Mouse (Mus musculus): Measurements from ENCODE around the gene Vrtn. TPM values are rescaled to one million over a fixed set of nuclear protein-coding genes. Genes with fewer than 3 reads are reported as not detected.

The Vrtn gene
- polyA plus RNA-seq, 1 experiment from 2014 or later, result not detected

GRCm38 (mm10) chr12:84689051-84689450, 48.2 kb downstream of the Vrtn start:
- ATAC-seq (replicated peaks; ENCODE audit: insufficient number of reproducible peaks, low FRiP score, low TSS enrichment, low read depth) (no peak), DNase-seq (ENCODE audit: low spot score) (no peak)
- H3K4me2 ChIP-seq (ENCODE audit: low read depth, low read length), result no peak overlapping the region
- no peak overlapping the region for H3K4me3 ChIP-seq (ENCODE audit: low read depth, low read length)
- no peaks in the 10 kb centered on the region for H3K36me3 ChIP-seq (replicated peaks; ENCODE audit: control insufficient read depth, insufficient read depth, low read depth, low read length)
- H3K9ac ChIP-seq (replicated peaks; ENCODE audit: low read length), result no peak overlapping the region
- 83% methylated on average over 11 of the region's 11 CpGs for WGBS
- H3K9me3 ChIP-seq (replicated peaks; ENCODE audit: control insufficient read depth, low read length), result no peaks in the 10 kb centered on the region
- no peaks in the 10 kb centered on the region for H3K4me1 ChIP-seq (ENCODE audit: control insufficient read depth, insufficient read depth, low read length)
- no peaks in the 10 kb centered on the region for H3K27me3 ChIP-seq (ENCODE audit: control insufficient read depth, insufficient read depth, low read length)
- no peak overlapping the region for H3K27ac ChIP-seq (replicated peaks; ENCODE audit: low read depth, low read length)

GRCm38 (mm10) chr12:84691347-84691746, 50.5 kb downstream of the Vrtn start:
- Histone ChIP-seq H3K4me2 (ENCODE audit: low read depth, low read length) (no peak overlapping the region), H3K4me3 (ENCODE audit: low read depth, low read length) (no peak overlapping the region), H3K36me3 (replicated peaks; ENCODE audit: control insufficient read depth, insufficient read depth, low read depth, low read length) (no peaks in the 10 kb centered on the region), H3K27ac (replicated peaks; ENCODE audit: low read depth, low read length) (no peak overlapping the region), H3K9me3 (replicated peaks; ENCODE audit: control insufficient read depth, low read length) (no peaks in the 10 kb centered on the region), H3K27me3 (ENCODE audit: control insufficient read depth, insufficient read depth, low read length) (no peaks in the 10 kb centered on the region), H3K4me1 (ENCODE audit: control insufficient read depth, insufficient read depth, low read length) (no peaks in the 10 kb centered on the region), H3K9ac (replicated peaks; ENCODE audit: low read length) (no peak overlapping the region)
- DNase-seq (ENCODE audit: low spot score) (no peak), ATAC-seq (replicated peaks; ENCODE audit: insufficient number of reproducible peaks, low FRiP score, low TSS enrichment, low read depth) (no peak)

- Histone ChIP-seq H3K27ac (replicated peaks; ENCODE audit: low read depth, low read length) (no peak overlapping the region), H3K4me1 (ENCODE audit: control insufficient read depth, insufficient read depth, low read length) (no peaks in the 10 kb centered on the region), H3K27me3 (ENCODE audit: control insufficient read depth, insufficient read depth, low read length) (no peaks in the 10 kb centered on the region), H3K36me3 (replicated peaks; ENCODE audit: control insufficient read depth, insufficient read depth, low read depth, low read length) (no peaks in the 10 kb centered on the region), H3K4me3 (ENCODE audit: low read depth, low read length) (no peak overlapping the region), H3K9ac (replicated peaks; ENCODE audit: low read length) (no peak overlapping the region), H3K9me3 (replicated peaks; ENCODE audit: control insufficient read depth, low read length) (no peaks in the 10 kb centered on the region), H3K4me2 (ENCODE audit: low read depth, low read length) (no peak overlapping the region)
- DNase-seq (ENCODE audit: low spot score) (no peak), ATAC-seq (replicated peaks; ENCODE audit: insufficient number of reproducible peaks, low FRiP score, low TSS enrichment, low read depth) (no peak)
- 89% methylated on average over 6 of the region's 6 CpGs for WGBS
Observed at GRCm38 (mm10) chr12:84692141-84692540, 51.3 kb downstream of the Vrtn start.

- ATAC-seq (replicated peaks; ENCODE audit: insufficient number of reproducible peaks, low FRiP score, low TSS enrichment, low read depth) (peak; percentile 73), DNase-seq (ENCODE audit: low spot score) (peak; percentile 78)
- peak within 1 kb of the TSS; percentile 96 for H3K4me2 ChIP-seq (ENCODE audit: low read depth, low read length)
- no peak within 1 kb of the TSS; the same call in 1 of the 2 replicates for H3K9ac ChIP-seq (replicated peaks; ENCODE audit: low read length)
- no peaks in the 10 kb centered on the region for H3K9me3 ChIP-seq (replicated peaks; ENCODE audit: control insufficient read depth, low read length)
- no peaks in the 10 kb centered on the region for H3K36me3 ChIP-seq (replicated peaks; ENCODE audit: control insufficient read depth, insufficient read depth, low read depth, low read length)
- H3K4me3 ChIP-seq (ENCODE audit: low read depth, low read length), result peak within 1 kb of the TSS; percentile 52
- no peak within 1 kb of the TSS for H3K27ac ChIP-seq (replicated peaks; ENCODE audit: low read depth, low read length)
- H3K27me3 ChIP-seq (ENCODE audit: control insufficient read depth, insufficient read depth, low read length), result peaks cover 5% of the 10 kb centered on the region
- no peaks in the 10 kb centered on the region for H3K4me1 ChIP-seq (ENCODE audit: control insufficient read depth, insufficient read depth, low read length)
- WGBS, result under 1% methylated on average over 56 of the region's 79 CpGs
Observed at GRCm38 (mm10) chr12:84698319-84699081, 57.7 kb downstream of the Vrtn start, which contains the start of gene Syndig1l. Syndig1l (minus strand) TSS chr12:84698831.

Other genes with a start within 250 kb of the Vrtn start
- 9.0 and 10.9 TPM in 2 replicates for gene Entpd5, start 232.0 kb upstream of the Vrtn start, polyA plus RNA-seq (2014; fragmentation: Nextera tagmentation; extraction: Ambion mirVana)
- 0.41 and 0.49 TPM in 2 replicates for gene Bbof1, start 231.9 kb upstream of the Vrtn start, polyA plus RNA-seq (2014; fragmentation: Nextera tagmentation; extraction: Ambion mirVana)
- gene Rnf113a2, start 223.8 kb upstream of the Vrtn start, polyA plus RNA-seq (2014; fragmentation: Nextera tagmentation; extraction: Ambion mirVana), result 29.4 and 30.0 TPM in 2 replicates
- gene Aldh6a1, start 190.0 kb upstream of the Vrtn start, polyA plus RNA-seq (2014; fragmentation: Nextera tagmentation; extraction: Ambion mirVana), result 31.4 and 33.5 TPM in 2 replicates
- gene Lin52, start 189.6 kb upstream of the Vrtn start, polyA plus RNA-seq (2014; fragmentation: Nextera tagmentation; extraction: Ambion mirVana), result 35.8 and 36.1 TPM in 2 replicates
- 3.6 and 10.1 TPM in 2 replicates for gene Vsx2, start 71.3 kb upstream of the Vrtn start, polyA plus RNA-seq (2014; fragmentation: Nextera tagmentation; extraction: Ambion mirVana)
- 6.3 and 6.5 TPM in 2 replicates for gene Abcd4, start 23.6 kb upstream of the Vrtn start, polyA plus RNA-seq (2014; fragmentation: Nextera tagmentation; extraction: Ambion mirVana)
- gene Syndig1l, start 57.8 kb downstream of the Vrtn start, polyA plus RNA-seq (2014; fragmentation: Nextera tagmentation; extraction: Ambion mirVana), result not detected in 2 replicates
- 72.6 and 73.9 TPM in 2 replicates for gene Npc2, start 132.1 kb downstream of the Vrtn start, polyA plus RNA-seq (2014; fragmentation: Nextera tagmentation; extraction: Ambion mirVana)
- 128 and 136 TPM in 2 replicates for gene Isca2, start 132.2 kb downstream of the Vrtn start, polyA plus RNA-seq (2014; fragmentation: Nextera tagmentation; extraction: Ambion mirVana)
- 0.04 and 0.14 TPM in 2 replicates for gene Ltbp2, start 235.5 kb downstream of the Vrtn start, polyA plus RNA-seq (2014; fragmentation: Nextera tagmentation; extraction: Ambion mirVana)

Data from embryonic facial prominence, embryonic 11.5 days (tissue).